Mouse (Mus musculus) heart, postnatal 0 days (tissue): ENCODE data around the gene Cyp2c23.

ENCODE experiments used
- CTCF ChIP-seq: IDR thresholded peaks from 2 replicates; pipeline ENCODE4 v1.5.1; 2016; ENCODE audit warnings: antibody characterized with exemption, control low read depth, low read depth
- EP300 ChIP-seq: IDR thresholded peaks from 2 replicates; pipeline ENCODE4 v1.6.1; 2016; ENCODE audit warnings: antibody characterized with exemption, low read depth

DNA sequence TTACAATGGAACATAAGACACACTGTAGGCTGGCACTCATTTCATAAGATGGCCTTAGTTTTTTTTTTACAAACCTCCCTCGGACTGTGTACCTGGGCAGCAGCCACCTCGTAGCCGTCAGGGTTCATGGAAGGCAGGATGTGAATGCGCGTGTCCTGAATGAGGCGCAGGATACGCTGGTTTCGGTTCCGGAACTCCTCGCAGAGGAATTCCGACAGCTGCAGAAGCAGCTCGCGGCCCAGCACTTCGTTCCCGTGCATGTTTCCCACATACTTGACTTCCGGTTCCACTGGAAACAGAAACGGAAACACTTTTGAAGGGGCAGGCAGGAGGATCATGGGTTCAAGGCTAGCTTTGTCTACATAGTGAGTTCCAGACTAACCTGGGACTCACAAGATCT is 48.3 kb downstream of the Cyp2c23 start:
- no peak for TF ChIP-seq CTCF
- no peak for TF ChIP-seq EP300
